Mouse (Mus musculus): ENCODE measurements around the gene Irx4.

DNA sequence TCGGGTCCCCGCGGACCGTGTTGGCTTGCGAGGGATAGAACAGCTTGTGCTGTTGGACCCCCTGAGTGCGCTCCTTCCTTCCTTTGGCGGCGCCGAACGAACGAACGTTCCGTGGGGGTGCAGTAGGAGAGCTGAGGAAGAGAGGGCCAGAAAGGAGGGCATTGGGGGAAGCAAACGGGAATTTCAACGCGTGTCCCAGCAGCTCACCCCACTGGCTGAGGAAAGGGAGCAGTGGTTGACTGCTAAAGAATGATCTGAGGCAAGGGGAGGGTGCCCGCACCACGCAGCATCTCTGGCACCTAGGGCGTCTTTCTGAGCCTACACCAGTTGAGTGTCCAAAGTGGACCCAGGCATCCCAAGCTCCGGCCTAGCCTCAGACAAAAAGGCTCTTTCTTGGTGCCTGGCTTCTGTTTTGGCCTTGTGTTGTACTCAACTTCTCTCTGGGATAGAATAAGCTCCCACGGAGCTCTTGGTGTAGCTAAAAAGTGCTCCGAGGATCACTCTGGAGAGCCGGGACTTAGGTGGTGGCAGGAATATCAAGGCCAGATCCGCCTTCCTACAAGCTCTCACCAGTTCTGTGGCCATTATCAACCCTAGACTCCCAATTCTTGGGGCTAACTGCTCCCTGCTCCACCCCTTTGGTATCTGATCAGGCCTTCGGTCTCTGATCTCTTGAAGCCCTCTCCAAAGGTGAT is 904 bp downstream of the Irx4 start:
- TF ChIP-seq POLR2A (IDR thresholded peaks at IDR 0.05; ENCODE audit: low read depth, low read length) (no peak), CTCF (IDR thresholded peaks at IDR 0.05; ENCODE audit: borderline replicate concordance, insufficient read depth, low read length) (no peak)
